Mouse (Mus musculus) midbrain, embryonic 16.5 days (tissue): ENCODE results near the gene Epb41l5. TPM values are rescaled to one million over a fixed set of nuclear protein-coding genes. Genes with fewer than 3 reads are reported as not detected.
A peak's percentile ranks its signal among the peaks of the same experiment; 100 is the strongest.

Experiments used
- ATAC-seq: fragments of 200-750 bp; cut with Nextera tagmentation; 2 replicates; pipeline ENCODE4 v1.8.0; 2017; ENCODE audit warnings: moderate TSS enrichment
- H3K27ac ChIP-seq: fragments of 300-500 bp; sonication (generic); 2 replicates; pipeline ENCODE4 v1.5.1; 2014; ENCODE audit warnings: mild to moderate bottlenecking, low read length, mixed read lengths
- H3K27me3 ChIP-seq: fragments of 300-500 bp; sonication (generic); 2 replicates; pipeline ENCODE4 v1.6.1; 2014; ENCODE audit warnings: low read depth, low read length, mixed read lengths; ENCODE audit not compliant: control insufficient read depth, insufficient read depth
- H3K36me3 ChIP-seq: fragments of 300-500 bp; sonication (generic); 2 replicates; pipeline ENCODE4 v1.6.1; 2014; ENCODE audit warnings: mild to moderate bottlenecking, low read length, moderate library complexity, mixed read lengths; ENCODE audit not compliant: control insufficient read depth, insufficient read depth
- H3K4me1 ChIP-seq: fragments of 300-500 bp; sonication (generic); 2 replicates; pipeline ENCODE4 v1.6.1; 2014; ENCODE audit warnings: mild to moderate bottlenecking, low read length, mixed read lengths; ENCODE audit not compliant: control insufficient read depth, insufficient read depth
- H3K4me2 ChIP-seq: fragments of 300-500 bp; sonication (generic); 2 replicates; pipeline ENCODE4 v1.6.1; 2014; ENCODE audit warnings: mild to moderate bottlenecking, low read length, mixed read lengths
- H3K4me3 ChIP-seq: fragments of 300-500 bp; sonication (generic); 2 replicates; pipeline ENCODE4 v1.5.1; 2014; ENCODE audit warnings: low read depth, mild to moderate bottlenecking, low read length, moderate library complexity, mixed read lengths
- H3K9ac ChIP-seq: fragments of 300-500 bp; sonication (generic); 2 replicates; pipeline ENCODE4 v1.6.1; 2014; ENCODE audit warnings: low read depth, low read length, mixed read lengths
- H3K9me3 ChIP-seq: fragments of 300-500 bp; sonication (generic); replicated peaks from 2 replicates; pipeline ENCODE4 v1.6.1; 2014; ENCODE audit warnings: mild to moderate bottlenecking, low read length, mixed read lengths; ENCODE audit not compliant: control insufficient read depth, poor library complexity, severe bottlenecking
- WGBS: fragments of 180-500 bp; shearing (Covaris S2); extraction: QIAGEN DNeasy Blood & Tissue Kit; methylation state at CpG from one replicate; pipeline ENCODE4 v1.1.7; 2014; 5-methylcytosine and 5-hydroxymethylcytosine counted together
- polyA plus RNA-seq: library from polyadenylated mRNA; unstranded; fragments of >200 nt; fragmentation: Nextera tagmentation; extraction: Ambion mirVana; gene quantifications from 2 replicates; pipeline ENCODE4 v1.2.1, GENCODE M21; 2015

Epb41l5 gene
- polyA plus RNA-seq, 1 experiment from 2014 or later = 21.6 TPM

GRCm38 (mm10) chr1:119624444-119624843 lies 24.4 kb downstream of the Epb41l5 start:
- ATAC-seq = no peak
- no peak overlapping the region for H3K4me2 ChIP-seq
- 54% methylated on average over 2 of the region's 2 CpGs for WGBS
- no peaks in the 10 kb centered on the region for H3K9me3 ChIP-seq
- H3K9ac ChIP-seq = no peak overlapping the region
- H3K27me3 ChIP-seq = no peaks in the 10 kb centered on the region
- H3K36me3 ChIP-seq = no peaks in the 10 kb centered on the region
- no peak overlapping the region for H3K4me3 ChIP-seq
- H3K4me1 ChIP-seq = peaks cover 2% of the 10 kb centered on the region; the same call in 1 of the 2 replicates
- no peak overlapping the region for H3K27ac ChIP-seq

- ATAC-seq = no peak
- H3K4me2 ChIP-seq = no peak overlapping the region
- no peak overlapping the region for H3K4me3 ChIP-seq
- H3K9ac ChIP-seq = no peak overlapping the region
- H3K27me3 ChIP-seq = no peaks in the 10 kb centered on the region
- H3K9me3 ChIP-seq = no peaks in the 10 kb centered on the region
- 90% methylated on average over 3 of the region's 3 CpGs for WGBS
- H3K36me3 ChIP-seq = no peaks in the 10 kb centered on the region
- no peak overlapping the region for H3K27ac ChIP-seq
- H3K4me1 ChIP-seq = no peaks in the 10 kb centered on the region
Measured at GRCm38 (mm10) chr1:119605396-119605795, 43.4 kb downstream of the Epb41l5 start.

- 99% methylated on average over 12 of the region's 12 CpGs for WGBS
- Histone ChIP-seq H3K4me3 (no peak overlapping the region), H3K4me2 (no peak overlapping the region), H3K27ac (no peak overlapping the region), H3K9me3 (no peaks in the 10 kb centered on the region), H3K4me1 (no peaks in the 10 kb centered on the region), H3K27me3 (no peaks in the 10 kb centered on the region), H3K9ac (no peak overlapping the region), H3K36me3 (no peaks in the 10 kb centered on the region)
- ATAC-seq = no peak
Measured at GRCm38 (mm10) chr1:119602448-119602847, 46.4 kb downstream of the Epb41l5 start.

- ATAC-seq = no peak
- WGBS = 95% methylated on average over 6 of the region's 6 CpGs
- Histone ChIP-seq H3K27ac (no peak overlapping the region), H3K9me3 (no peaks in the 10 kb centered on the region), H3K36me3 (no peaks in the 10 kb centered on the region), H3K9ac (no peak overlapping the region), H3K4me2 (no peak overlapping the region), H3K4me3 (no peak overlapping the region), H3K4me1 (no peaks in the 10 kb centered on the region), H3K27me3 (no peaks in the 10 kb centered on the region)
Measured at GRCm38 (mm10) chr1:119598855-119599254, 49.9 kb downstream of the Epb41l5 start.

- Histone ChIP-seq H3K4me3 (no peak overlapping the region), H3K27me3 (no peaks in the 10 kb centered on the region), H3K9ac (no peak overlapping the region), H3K4me2 (no peak overlapping the region), H3K27ac (0 out of 2 replicates have a peak overlapping the region, but pooled peaks have one; percentile 38), H3K4me1 (no peaks in the 10 kb centered on the region), H3K9me3 (no peaks in the 10 kb centered on the region), H3K36me3 (no peaks in the 10 kb centered on the region)
- 78% methylated on average over 3 of the region's 3 CpGs for WGBS
- no peak for ATAC-seq
Measured at GRCm38 (mm10) chr1:119596954-119597480, 51.8 kb downstream of the Epb41l5 start.

GRCm38 (mm10) chr1:119590041-119590440 lies 58.8 kb downstream of the Epb41l5 start:
- H3K27me3 ChIP-seq = no peaks in the 10 kb centered on the region
- ATAC-seq = no peak
- no peak overlapping the region for H3K4me2 ChIP-seq
- H3K36me3 ChIP-seq = no peaks in the 10 kb centered on the region
- H3K27ac ChIP-seq = no peak overlapping the region
- H3K4me1 ChIP-seq = no peaks in the 10 kb centered on the region
- H3K9me3 ChIP-seq = no peaks in the 10 kb centered on the region
- no peak overlapping the region for H3K4me3 ChIP-seq
- H3K9ac ChIP-seq = no peak overlapping the region
- WGBS = 91% methylated on average over 2 of the region's 2 CpGs

GRCm38 (mm10) chr1:119584974-119585373 lies 63.8 kb downstream of the Epb41l5 start:
- WGBS = 94% methylated on average over 2 of the region's 2 CpGs
- H3K36me3 ChIP-seq = 0 out of 2 replicates have a peak, but pooled peaks cover 2% of the 10 kb centered on the region

GRCm38 (mm10) chr1:119570134-119570533 lies 78.7 kb downstream of the Epb41l5 start:
- H3K4me2 ChIP-seq = no peak overlapping the region
- no peaks in the 10 kb centered on the region for H3K9me3 ChIP-seq
- 85% methylated on average over 1 of the region's 1 CpGs for WGBS
- ATAC-seq = no peak
- H3K9ac ChIP-seq = no peak overlapping the region
- no peaks in the 10 kb centered on the region for H3K4me1 ChIP-seq
- H3K4me3 ChIP-seq = no peak overlapping the region
- H3K27me3 ChIP-seq = no peaks in the 10 kb centered on the region
- no peak overlapping the region for H3K27ac ChIP-seq
- peaks cover 5% of the 10 kb centered on the region; the same call in 1 of the 2 replicates for H3K36me3 ChIP-seq

More at GRCm38 (mm10) chr1:119584974-119585373, 63.8 kb downstream of the Epb41l5 start:
- Histone ChIP-seq H3K27ac (no peak overlapping the region), H3K4me3 (no peak overlapping the region), H3K4me1 (no peaks in the 10 kb centered on the region), H3K9me3 (no peaks in the 10 kb centered on the region), H3K4me2 (no peak overlapping the region), H3K27me3 (no peaks in the 10 kb centered on the region), H3K9ac (no peak overlapping the region)
- ATAC-seq = no peak

GRCm38 (mm10) chr1:119565531-119565930 lies 83.3 kb downstream of the Epb41l5 start:
- 97% methylated on average over 4 of the region's 4 CpGs for WGBS
- Histone ChIP-seq H3K4me1 (no peaks in the 10 kb centered on the region), H3K9ac (no peak overlapping the region), H3K9me3 (0 out of 2 replicates have a peak, but pooled peaks cover 2% of the 10 kb centered on the region), H3K36me3 (peaks cover 5% of the 10 kb centered on the region; the same call in 1 of the 2 replicates), H3K27me3 (no peaks in the 10 kb centered on the region), H3K27ac (no peak overlapping the region), H3K4me3 (no peak overlapping the region), H3K4me2 (no peak overlapping the region)
- ATAC-seq = no peak
